Mouse (Mus musculus): ENCODE results near the gene Kcnj14. TPM values are rescaled to one million over a fixed set of nuclear protein-coding genes. Genes with fewer than 3 reads are reported as not detected.

Gene Kcnj14
- total and polyA plus RNA-seq, 3 experiments = 0.30 to 0.57 (median 0.33) TPM

DNA sequence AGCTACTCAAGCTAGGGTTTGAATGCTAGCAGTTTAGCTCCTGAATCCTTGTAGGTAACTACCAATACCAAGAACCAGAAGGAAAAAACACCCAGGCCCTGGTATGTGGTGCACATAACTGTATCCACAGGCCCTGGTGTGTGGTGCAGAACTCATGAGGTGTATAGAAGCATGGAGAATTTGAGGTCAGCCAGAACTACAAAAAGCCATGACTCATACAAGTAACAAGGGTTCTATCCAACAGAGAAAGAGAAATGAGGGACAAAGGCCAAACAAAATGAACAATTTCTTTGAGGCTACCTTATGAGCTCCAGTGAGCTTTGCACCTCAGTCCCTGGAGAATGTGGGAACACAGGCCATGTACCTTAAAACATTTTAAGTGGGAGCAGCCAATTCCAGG lies 3.7 kb downstream of the Kcnj14 start:
- Histone ChIP-seq H3K4me1 (ENCODE audit: insufficient read depth, low read depth, low read length) (peaks cover 22% of the 10 kb centered on the region), H3K36me3 (replicated peaks) (peaks cover 76% of the 10 kb centered on the region), H3K9me3 (replicated peaks) (no peaks in the 10 kb centered on the region), H3K27me3 (ENCODE audit: insufficient read depth, low read length) (no peaks in the 10 kb centered on the region; the same call in 1 of the 2 replicates), H3K4me3 (ENCODE audit: low read depth, low read length) (no peak overlapping the region)
- no peak for TF ChIP-seq CTCF (IDR thresholded peaks at IDR 0.05; ENCODE audit: low read depth, low read length)
- TF ChIP-seq GATA1 (IDR thresholded peaks at IDR 0.05; ENCODE audit: borderline replicate concordance, low read length) = no peak
- TF ChIP-seq GATA2 (IDR thresholded peaks at IDR 0.05; ENCODE audit: borderline replicate concordance, low read depth, low read length) = no peak
- TF ChIP-seq TAL1 (conservative IDR thresholded peaks at IDR 0.05; ENCODE audit: low read depth, low read length) = no peak
- DNase-seq (ENCODE audit: low spot score) = no peak
- no peak for ATAC-seq (ENCODE audit: extremely low read depth, insufficient number of reproducible peaks, low FRiP score, poor library complexity, severe bottlenecking)

DNA sequence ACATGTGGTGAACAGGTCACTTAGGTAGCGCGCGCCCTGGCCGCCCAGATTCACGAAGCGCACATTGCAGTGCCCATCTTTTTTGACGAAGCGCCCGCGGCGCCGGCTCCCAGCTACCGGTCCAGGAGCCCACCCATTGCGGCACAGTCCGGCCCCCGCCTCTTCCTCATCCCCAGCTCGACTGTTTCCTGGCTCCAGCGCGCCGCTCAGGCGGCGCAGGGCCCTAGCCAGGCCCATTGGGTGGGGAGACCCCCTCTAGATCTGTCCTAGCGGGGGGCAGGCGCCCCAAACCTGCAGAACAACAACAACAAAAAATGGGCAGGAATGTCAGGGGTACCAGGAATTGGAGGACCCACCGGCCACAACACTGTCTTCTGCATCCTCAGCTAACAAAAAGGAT lies 4.7 kb downstream of the Kcnj14 start:
- H3K9me3 ChIP-seq (replicated peaks) = no peaks in the 10 kb centered on the region
- ATAC-seq (ENCODE audit: extremely low read depth, insufficient number of reproducible peaks, low FRiP score, poor library complexity, severe bottlenecking) (no peak), DNase-seq (ENCODE audit: low spot score) (no peak)
- TF ChIP-seq POLR2AphosphoS5 (IDR thresholded peaks at IDR 0.05; ENCODE audit: insufficient replicate concordance, low read depth, low read length) (no peak), CTCF (IDR thresholded peaks at IDR 0.05; ENCODE audit: low read depth, low read length) (no peak), GATA1 (IDR thresholded peaks at IDR 0.05; ENCODE audit: borderline replicate concordance, low read length) (no peak), TAL1 (conservative IDR thresholded peaks at IDR 0.05; ENCODE audit: low read depth, low read length) (no peak), GATA2 (IDR thresholded peaks at IDR 0.05; ENCODE audit: borderline replicate concordance, low read depth, low read length) (no peak)
- H3K4me3 ChIP-seq (ENCODE audit: low read depth, low read length) = no peak overlapping the region
- H3K36me3 ChIP-seq (replicated peaks) = peaks cover 72% of the 10 kb centered on the region
- no peaks in the 10 kb centered on the region for H3K27me3 ChIP-seq (ENCODE audit: insufficient read depth, low read length)
- peaks cover 21% of the 10 kb centered on the region for H3K4me1 ChIP-seq (ENCODE audit: insufficient read depth, low read depth, low read length)

DNA sequence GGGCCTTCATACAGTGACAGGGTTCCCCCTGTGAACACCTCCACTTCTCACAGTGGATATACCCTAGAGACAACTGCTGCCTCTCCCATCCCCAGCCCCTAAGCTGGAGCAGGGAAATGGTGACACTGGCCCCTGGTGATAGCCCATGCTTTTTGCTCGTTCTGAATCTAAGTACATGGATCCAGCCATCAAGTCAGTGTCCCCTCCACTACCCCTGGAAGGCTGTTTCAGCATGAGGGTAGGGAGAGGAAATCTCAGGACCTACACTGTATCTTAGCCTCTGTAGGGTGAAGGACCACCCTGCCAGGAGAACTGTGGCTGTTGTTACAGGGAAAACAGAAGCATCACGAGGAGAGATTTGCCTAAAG lies 8.6 kb downstream of the Kcnj14 start:
- TF ChIP-seq GATA2 (IDR thresholded peaks at IDR 0.05; ENCODE audit: borderline replicate concordance, low read depth, low read length) (no peak), CTCF (IDR thresholded peaks at IDR 0.05; ENCODE audit: low read depth, low read length) (no peak), GATA1 (IDR thresholded peaks at IDR 0.05; ENCODE audit: borderline replicate concordance, low read length) (no peak), TAL1 (conservative IDR thresholded peaks at IDR 0.05; ENCODE audit: low read depth, low read length) (no peak), POLR2AphosphoS5 (IDR thresholded peaks at IDR 0.05; ENCODE audit: insufficient replicate concordance, low read depth, low read length) (no peak)
- Histone ChIP-seq H3K36me3 (replicated peaks) (peaks cover 57% of the 10 kb centered on the region), H3K27me3 (ENCODE audit: insufficient read depth, low read length) (no peaks in the 10 kb centered on the region), H3K4me1 (ENCODE audit: insufficient read depth, low read depth, low read length) (peaks cover 33% of the 10 kb centered on the region), H3K9me3 (replicated peaks) (no peaks in the 10 kb centered on the region), H3K4me3 (ENCODE audit: low read depth, low read length) (no peak overlapping the region)
- no peak for DNase-seq (ENCODE audit: low spot score)
- no peak for ATAC-seq (ENCODE audit: extremely low read depth, insufficient number of reproducible peaks, low FRiP score, poor library complexity, severe bottlenecking)

DNA sequence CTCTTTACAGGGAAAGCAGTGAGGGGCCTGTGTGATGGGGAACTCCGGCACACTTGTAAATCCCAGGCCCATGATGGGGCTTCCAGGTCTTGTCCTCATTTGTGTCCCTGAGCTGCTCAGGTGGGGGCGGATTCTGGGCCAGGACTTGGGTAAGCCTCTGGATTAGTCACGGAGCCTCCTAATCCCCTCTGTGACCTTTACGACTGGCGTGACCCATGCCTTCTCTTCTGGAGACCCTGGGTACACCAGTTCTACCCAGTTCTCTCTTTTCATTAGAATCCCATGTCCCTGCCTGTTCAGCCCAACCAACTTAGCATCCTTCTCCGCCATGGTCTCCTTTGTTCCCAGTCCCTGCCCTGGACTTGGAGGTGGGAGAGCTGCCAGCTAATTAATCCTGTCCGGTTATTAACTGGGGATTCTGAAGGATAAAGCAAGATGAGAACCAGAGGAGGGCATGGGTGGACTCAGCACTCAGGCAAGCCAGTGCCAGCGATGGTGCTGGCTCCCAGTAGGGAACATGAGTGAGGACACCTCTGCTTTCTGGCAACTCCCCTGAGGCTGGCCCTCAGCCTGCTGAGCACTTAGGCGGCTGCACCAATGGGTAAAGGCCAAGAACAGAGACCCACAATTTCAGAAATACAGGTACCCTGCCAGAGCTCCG lies 9.1 kb downstream of the Kcnj14 start:
- Histone ChIP-seq H3K4me3 (ENCODE audit: low read depth, low read length) (no peak overlapping the region), H3K36me3 (replicated peaks) (peaks cover 58% of the 10 kb centered on the region), H3K27me3 (ENCODE audit: insufficient read depth, low read length) (no peaks in the 10 kb centered on the region), H3K4me1 (ENCODE audit: insufficient read depth, low read depth, low read length) (peaks cover 33% of the 10 kb centered on the region), H3K9me3 (replicated peaks) (no peaks in the 10 kb centered on the region)
- ATAC-seq (ENCODE audit: extremely low read depth, insufficient number of reproducible peaks, low FRiP score, poor library complexity, severe bottlenecking) (no peak), DNase-seq (ENCODE audit: low spot score) (no peak)
- no peak for TF ChIP-seq CTCF (IDR thresholded peaks at IDR 0.05; ENCODE audit: low read depth, low read length)
- TF ChIP-seq GATA1 (IDR thresholded peaks at IDR 0.05; ENCODE audit: borderline replicate concordance, low read length) = no peak
- TF ChIP-seq GATA2 (IDR thresholded peaks at IDR 0.05; ENCODE audit: borderline replicate concordance, low read depth, low read length) = no peak
- TF ChIP-seq POLR2AphosphoS5 (IDR thresholded peaks at IDR 0.05; ENCODE audit: insufficient replicate concordance, low read depth, low read length) = no peak
- TF ChIP-seq TAL1 (conservative IDR thresholded peaks at IDR 0.05; ENCODE audit: low read depth, low read length) = no peak

DNA sequence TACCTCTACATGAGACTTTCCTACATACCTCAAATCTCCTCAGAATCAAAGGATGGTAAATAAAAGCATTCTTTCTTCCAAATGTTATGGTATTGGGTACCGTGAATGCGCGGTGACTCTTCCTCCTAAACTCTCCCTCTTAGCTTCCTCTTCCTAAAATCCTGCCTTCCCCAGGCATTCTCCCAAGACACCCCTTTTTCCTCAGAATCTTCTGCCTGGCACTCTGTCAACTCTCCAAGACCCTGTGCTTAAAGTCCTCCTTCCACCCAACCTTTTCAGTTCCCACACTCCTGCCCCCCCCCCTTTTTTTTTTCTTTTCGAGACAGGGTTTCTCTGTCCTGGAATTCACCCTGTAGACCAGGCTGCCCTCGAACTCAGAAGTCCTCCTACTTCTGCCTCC lies 9.7 kb downstream of the Kcnj14 start:
- Histone ChIP-seq H3K4me3 (ENCODE audit: low read depth, low read length) (peak overlapping the region; percentile 63; the same call in 1 of the 2 replicates), H3K4me1 (ENCODE audit: insufficient read depth, low read depth, low read length) (peaks cover 33% of the 10 kb centered on the region), H3K36me3 (replicated peaks) (peaks cover 58% of the 10 kb centered on the region), H3K9me3 (replicated peaks) (no peaks in the 10 kb centered on the region), H3K27me3 (ENCODE audit: insufficient read depth, low read length) (no peaks in the 10 kb centered on the region)
- no peak for TF ChIP-seq GATA2 (IDR thresholded peaks at IDR 0.05; ENCODE audit: borderline replicate concordance, low read depth, low read length)
- TF ChIP-seq CTCF (IDR thresholded peaks at IDR 0.05; ENCODE audit: low read depth, low read length) = no peak
- TF ChIP-seq POLR2AphosphoS5 (IDR thresholded peaks at IDR 0.05; ENCODE audit: insufficient replicate concordance, low read depth, low read length) = no peak
- TF ChIP-seq GATA1 (IDR thresholded peaks at IDR 0.05; ENCODE audit: borderline replicate concordance, low read length) = no peak
- no peak for TF ChIP-seq TAL1 (conservative IDR thresholded peaks at IDR 0.05; ENCODE audit: low read depth, low read length)
- DNase-seq (ENCODE audit: low spot score) (no peak), ATAC-seq (ENCODE audit: extremely low read depth, insufficient number of reproducible peaks, low FRiP score, poor library complexity, severe bottlenecking) (no peak)

DNA sequence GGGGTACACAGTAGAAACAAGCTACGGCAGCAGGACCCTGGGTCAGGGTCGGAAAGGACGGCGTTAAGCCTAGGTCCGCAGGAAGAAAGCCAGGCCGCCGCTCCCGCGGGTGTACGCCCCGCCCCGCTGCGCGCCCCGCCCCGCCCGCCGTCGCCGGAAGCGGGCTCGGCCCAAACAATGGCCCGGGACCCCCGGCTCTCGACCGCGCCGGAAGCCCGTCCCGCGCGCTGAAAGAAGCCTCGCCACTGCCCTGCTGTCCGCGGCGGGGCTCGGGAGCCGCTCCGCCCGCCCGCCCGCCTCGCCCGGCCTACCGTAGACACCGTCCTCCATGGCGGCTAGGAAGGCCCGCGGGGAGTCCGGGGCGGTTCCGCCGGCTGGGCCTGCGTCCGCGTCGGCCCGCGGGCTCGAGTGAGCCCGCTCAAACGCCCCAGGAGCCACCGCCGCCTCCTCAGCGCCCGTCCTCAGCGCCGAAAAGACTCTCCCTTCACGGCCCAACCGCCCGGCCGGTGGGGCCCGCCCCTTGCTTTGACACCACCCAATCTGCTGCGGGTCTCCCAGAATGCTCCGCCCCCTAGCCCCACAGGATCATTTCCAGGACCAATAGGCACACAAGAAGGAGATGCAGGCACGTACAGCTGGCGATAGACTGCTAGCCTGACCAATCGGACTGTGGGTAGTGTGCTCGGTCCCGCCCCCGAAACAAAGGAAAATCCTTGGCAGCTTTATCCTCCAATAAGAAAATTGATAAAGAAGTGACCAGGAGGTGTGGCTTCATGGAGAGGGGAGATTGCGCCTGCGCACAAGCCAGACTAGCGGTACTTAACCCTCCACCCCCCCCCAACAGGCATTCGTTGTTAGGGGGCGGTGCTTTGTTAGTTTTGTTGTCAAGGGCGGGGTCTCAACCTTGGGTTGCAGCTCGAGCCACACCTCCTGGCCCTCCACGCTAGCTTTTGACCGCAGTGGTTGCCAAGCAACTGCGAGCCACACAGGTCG lies 10.5 kb downstream of the Kcnj14 start, which contains the start of gene Cyth2:
Gene Cyth2, minus strand, starts transcription at position 795 of the 993 bp plus-strand sequence.
- TF ChIP-seq GATA1 (IDR thresholded peaks at IDR 0.05; ENCODE audit: borderline replicate concordance, low read length) (no peak), GATA2 (IDR thresholded peaks at IDR 0.05; ENCODE audit: borderline replicate concordance, low read depth, low read length) (no peak), CTCF (IDR thresholded peaks at IDR 0.05; ENCODE audit: low read depth, low read length) (no peak), POLR2AphosphoS5 (IDR thresholded peaks at IDR 0.05; ENCODE audit: insufficient replicate concordance, low read depth, low read length) (no peak), TAL1 (conservative IDR thresholded peaks at IDR 0.05; ENCODE audit: low read depth, low read length) (no peak)
- Histone ChIP-seq H3K4me1 (ENCODE audit: insufficient read depth, low read depth, low read length) (peaks cover 36% of the 10 kb centered on the region), H3K27me3 (ENCODE audit: insufficient read depth, low read length) (no peaks in the 10 kb centered on the region), H3K4me3 (ENCODE audit: low read depth, low read length) (peak within 1 kb of the TSS; percentile 83), H3K36me3 (replicated peaks) (peaks cover 62% of the 10 kb centered on the region), H3K9me3 (replicated peaks) (no peaks in the 10 kb centered on the region)
- peak; percentile 100 for DNase-seq (ENCODE audit: low spot score)
- peak; percentile 99 for ATAC-seq (ENCODE audit: extremely low read depth, insufficient number of reproducible peaks, low FRiP score, poor library complexity, severe bottlenecking)
